Mouse (Mus musculus): ENCODE data around the gene Tnfsf13.

- TF ChIP-seq GATA1 (IDR thresholded peaks at IDR 0.05; ENCODE audit: low read length) (no peak), TAL1 (IDR thresholded peaks at IDR 0.05; ENCODE audit: low read length) (no peak)
These were observed 27.5 kb upstream of the Tnfsf13 start for GRCm38 (mm10) chr11:69712954-69713672.
